Mouse (Mus musculus) hindbrain, postnatal 0 days (tissue): ENCODE data around the gene Zfp978. TPM values are rescaled to one million over a fixed set of nuclear protein-coding genes. Genes with fewer than 3 reads are reported as not detected.

Experiments used
- ATAC-seq: fragments of 200-750 bp; cut with Nextera tagmentation; 2 replicates; pipeline ENCODE4 v1.8.0; 2017; ENCODE audit warnings: mild to moderate bottlenecking, moderate TSS enrichment, moderate library complexity
- DNase-seq: peaks from one replicate; pipeline ENCODE4 v3.0.0-alpha.2; 2015; ENCODE audit warnings: low spot score
- H3K27ac ChIP-seq: fragments of 300-500 bp; sonication (generic); 2 replicates; pipeline ENCODE4 v1.5.1; 2014; ENCODE audit warnings: mild to moderate bottlenecking
- H3K27me3 ChIP-seq: fragments of 300-500 bp; sonication (generic); 2 replicates; pipeline ENCODE4 v1.6.1; 2014; ENCODE audit warnings: low read length, mixed read lengths; ENCODE audit not compliant: insufficient read depth
- H3K36me3 ChIP-seq: fragments of 300-500 bp; sonication (generic); 2 replicates; pipeline ENCODE4 v1.6.1; 2014; ENCODE audit warnings: low read length, mixed read lengths; ENCODE audit not compliant: insufficient read depth
- H3K4me1 ChIP-seq: fragments of 300-500 bp; sonication (generic); 2 replicates; pipeline ENCODE4 v1.6.1; 2014; ENCODE audit warnings: antibody characterized with exemption, low read length, mixed read lengths; ENCODE audit not compliant: insufficient read depth
- H3K4me2 ChIP-seq: fragments of 300-500 bp; sonication (generic); 2 replicates; pipeline ENCODE4 v1.6.1; 2014; ENCODE audit warnings: low read depth, mild to moderate bottlenecking, low read length, moderate library complexity, mixed read lengths
- H3K4me3 ChIP-seq: fragments of 300-500 bp; sonication (generic); 2 replicates; pipeline ENCODE4 v1.5.1; 2014; ENCODE audit warnings: low read length
- H3K9ac ChIP-seq: fragments of 300-500 bp; sonication (generic); replicated peaks from 2 replicates; pipeline ENCODE4 v1.6.1; 2014; ENCODE audit warnings: mild to moderate bottlenecking, low read length, moderate library complexity, mixed read lengths
- H3K9me3 ChIP-seq: fragments of 300-500 bp; sonication (generic); 2 replicates; pipeline ENCODE4 v1.6.1; 2016; ENCODE audit warnings: low read length, mixed read lengths
- CTCF ChIP-seq: IDR thresholded peaks from 2 replicates; pipeline ENCODE4 v1.5.1; 2016; ENCODE audit warnings: antibody characterized with exemption, control low read depth, low read depth
- WGBS: fragments of 180-500 bp; shearing (Covaris S2); extraction: QIAGEN DNeasy Blood & Tissue Kit; methylation state at CpG from one replicate; pipeline ENCODE4 v1.1.7; 2014; 5-methylcytosine and 5-hydroxymethylcytosine counted together
- polyA plus RNA-seq: library from polyadenylated mRNA; unstranded; fragments of >200 nt; fragmentation: Nextera tagmentation; extraction: Ambion mirVana; gene quantifications from 2 replicates; pipeline ENCODE4 v1.2.1, GENCODE M21; 2015
- total RNA-seq: library from RNA; depleted of rRNA; stranded (reverse); fragments of >200 nt; gene quantifications from 2 replicates; pipeline ENCODE4 v1.2.3, GENCODE M21; 2014; rRNA removed

Zfp978 gene
- total and polyA plus RNA-seq, 2 experiments from 2014 or later: 0.26 TPM; not detected in 1

DNA sequence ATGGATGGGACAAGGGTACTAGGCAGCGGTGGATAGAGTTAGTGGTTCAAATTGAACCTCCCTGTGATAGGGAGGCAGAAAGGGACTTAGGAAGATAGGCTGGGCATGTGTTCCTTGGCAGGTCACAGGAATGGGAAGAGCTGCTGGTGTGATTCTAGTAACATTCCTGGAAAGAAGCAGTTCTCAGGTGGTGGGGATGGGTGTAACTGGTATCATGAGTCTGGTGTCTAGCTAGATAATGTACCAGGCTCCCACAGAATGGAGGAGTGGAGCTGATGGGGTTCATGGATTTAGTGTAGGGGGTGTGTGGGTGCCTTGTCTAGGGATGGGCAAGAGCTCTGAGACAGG, 71.3 kb downstream of the Zfp978 start:
- H3K4me2 ChIP-seq: no peak overlapping the region
- H3K27ac ChIP-seq: no peak overlapping the region
- DNase-seq (no peak), ATAC-seq (peak; percentile 18; the same call in 1 of the 2 replicates)
- no peak for TF ChIP-seq CTCF
- H3K9ac ChIP-seq: no peak overlapping the region
- H3K4me3 ChIP-seq: no peak overlapping the region
- no peaks in the 10 kb centered on the region for H3K4me1 ChIP-seq
- no peaks in the 10 kb centered on the region for H3K36me3 ChIP-seq
- no peaks in the 10 kb centered on the region for H3K27me3 ChIP-seq
- 91% methylated on average over 1 of the region's 1 CpGs for WGBS
- peaks cover 51% of the 10 kb centered on the region for H3K9me3 ChIP-seq

DNA sequence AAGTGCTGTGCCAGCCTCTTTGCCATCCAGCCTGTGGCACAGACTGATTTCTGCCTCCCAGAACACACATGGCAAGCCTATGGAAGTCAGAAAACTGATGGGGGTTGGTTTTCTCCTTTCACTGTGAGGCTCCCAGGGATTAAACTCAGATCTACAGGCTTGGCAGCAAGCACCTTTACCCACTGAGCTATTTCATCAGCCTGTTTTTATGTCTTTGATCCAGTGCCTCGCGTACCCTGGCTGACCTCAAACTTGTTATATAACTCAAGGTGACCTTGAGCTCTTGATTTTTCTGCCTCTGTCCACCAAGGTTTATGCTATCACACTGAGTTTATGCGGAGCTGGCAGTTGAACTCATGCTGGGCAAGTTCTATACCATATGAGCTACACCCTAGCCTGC, 71.9 kb downstream of the Zfp978 start:
- 41% methylated on average over 3 of the region's 3 CpGs for WGBS
- no peaks in the 10 kb centered on the region for H3K36me3 ChIP-seq
- peaks cover 52% of the 10 kb centered on the region for H3K9me3 ChIP-seq
- DNase-seq (no peak), ATAC-seq (no peak)
- H3K4me2 ChIP-seq: no peak overlapping the region
- no peak overlapping the region for H3K4me3 ChIP-seq
- H3K27me3 ChIP-seq: no peaks in the 10 kb centered on the region
- H3K27ac ChIP-seq: no peak overlapping the region
- H3K4me1 ChIP-seq: no peaks in the 10 kb centered on the region
- TF ChIP-seq CTCF: no peak
- H3K9ac ChIP-seq: no peak overlapping the region

DNA sequence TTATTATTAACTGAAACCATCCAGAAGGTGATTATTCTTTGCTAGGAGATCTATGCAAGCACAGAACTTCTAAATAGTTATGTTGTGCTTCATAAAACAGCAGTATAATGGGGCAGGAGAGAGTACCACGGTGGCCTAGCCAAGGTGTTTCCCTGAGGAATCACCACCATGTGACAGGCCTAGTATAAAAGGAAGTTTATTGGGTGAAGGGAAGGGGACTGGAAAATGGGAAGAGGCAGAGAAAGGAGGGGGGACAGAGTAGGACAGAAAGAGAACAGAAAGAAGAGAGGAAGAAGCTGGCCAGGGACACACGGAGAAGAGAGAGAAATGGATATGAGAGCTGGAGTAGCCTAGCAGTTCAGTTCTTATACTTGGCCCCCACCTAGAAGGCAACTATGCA, 72.8 kb downstream of the Zfp978 start:
- Histone ChIP-seq H3K27me3 (no peaks in the 10 kb centered on the region), H3K4me1 (no peaks in the 10 kb centered on the region), H3K4me3 (no peak overlapping the region), H3K4me2 (no peak overlapping the region), H3K9ac (no peak overlapping the region), H3K36me3 (no peaks in the 10 kb centered on the region), H3K27ac (no peak overlapping the region), H3K9me3 (peaks cover 48% of the 10 kb centered on the region)
- ATAC-seq (peak; percentile 46; the same call in 1 of the 2 replicates), DNase-seq (no peak)
- TF ChIP-seq CTCF: no peak
- WGBS: 45% methylated on average over 2 of the region's 2 CpGs

Other genes with a start within 250 kb of the Zfp978 start
- 3.0 TPM in 2 replicates for gene Zfp991, start 229.3 kb upstream of the Zfp978 start, total RNA-seq
- 4.9 and 6.5 TPM in 2 replicates for gene Zfp991, start 229.3 kb upstream of the Zfp978 start, polyA plus RNA-seq
- gene Zfp988, start 55.6 kb upstream of the Zfp978 start, total RNA-seq: 0.05 TPM in 1 of 2 replicates, not detected in the other
- 0.15 and 0.28 TPM in 2 replicates for gene Zfp988, start 55.6 kb upstream of the Zfp978 start, polyA plus RNA-seq
- 1.2 and 3.3 TPM in 2 replicates for gene Zfp982, start 131.1 kb downstream of the Zfp978 start, total RNA-seq
- 4.1 and 4.6 TPM in 2 replicates for gene Zfp982, start 131.1 kb downstream of the Zfp978 start, polyA plus RNA-seq
- gene Gm16503, start 178.9 kb downstream of the Zfp978 start, total RNA-seq: 0.58 and 1.0 TPM in 2 replicates
- gene Gm16503, start 178.9 kb downstream of the Zfp978 start, polyA plus RNA-seq: 0.48 and 0.68 TPM in 2 replicates
- not detected in 2 replicates for gene Zfp985, start 192.0 kb downstream of the Zfp978 start, total RNA-seq
- 0.14 and 0.21 TPM in 2 replicates for gene Zfp985, start 192.0 kb downstream of the Zfp978 start, polyA plus RNA-seq